Mouse (Mus musculus): ENCODE data around the gene Ttll11. TPM values are rescaled to one million over a fixed set of nuclear protein-coding genes. Genes with fewer than 3 reads are reported as not detected.
A peak's percentile ranks its signal among the peaks of the same experiment; 100 is the strongest.

The Ttll11 gene
- polyA plus RNA-seq, 1 experiment from 2014 or later, result 5.7 TPM

GRCm38 (mm10) chr2:35849632-35850230 is 130.0 kb downstream of the Ttll11 start:
- WGBS, result 41% methylated on average over 10 of the region's 10 CpGs
- no peaks in the 10 kb centered on the region for H3K9me3 ChIP-seq (replicated peaks)
- H3K4me1 ChIP-seq, result peaks cover 25% of the 10 kb centered on the region
- no peak overlapping the region for H3K27ac ChIP-seq (replicated peaks)
- H3K4me3 ChIP-seq (replicated peaks), result no peak overlapping the region
- no peak overlapping the region for H3K4me2 ChIP-seq
- H3K36me3 ChIP-seq, result no peaks in the 10 kb centered on the region
- peak; percentile 58 for ATAC-seq (ENCODE audit: low FRiP score)
- H3K9ac ChIP-seq (replicated peaks), result no peak overlapping the region
- H3K27me3 ChIP-seq (replicated peaks), result no peaks in the 10 kb centered on the region

- Histone ChIP-seq H3K9ac (replicated peaks) (no peak overlapping the region), H3K36me3 (no peaks in the 10 kb centered on the region), H3K27me3 (replicated peaks) (no peaks in the 10 kb centered on the region), H3K9me3 (replicated peaks) (no peaks in the 10 kb centered on the region), H3K4me3 (replicated peaks) (no peak overlapping the region), H3K4me1 (peaks cover 35% of the 10 kb centered on the region), H3K4me2 (no peak overlapping the region), H3K27ac (replicated peaks) (no peak overlapping the region)
- 34% methylated on average over 11 of the region's 11 CpGs for WGBS
- no peak for ATAC-seq (ENCODE audit: low FRiP score)
These were observed 133.9 kb downstream of the Ttll11 start for GRCm38 (mm10) chr2:35845611-35846504.

GRCm38 (mm10) chr2:35843896-35844690 is 135.6 kb downstream of the Ttll11 start:
- peaks cover 26% of the 10 kb centered on the region for H3K4me1 ChIP-seq
- no peak for ATAC-seq (ENCODE audit: low FRiP score)
- no peaks in the 10 kb centered on the region for H3K27me3 ChIP-seq (replicated peaks)
- no peak overlapping the region for H3K4me3 ChIP-seq (replicated peaks)
- no peaks in the 10 kb centered on the region for H3K36me3 ChIP-seq
- no peak overlapping the region for H3K27ac ChIP-seq (replicated peaks)
- no peak overlapping the region for H3K9ac ChIP-seq (replicated peaks)
- H3K4me2 ChIP-seq, result no peak overlapping the region
- 28% methylated on average over 13 of the region's 13 CpGs for WGBS
- H3K9me3 ChIP-seq (replicated peaks), result no peaks in the 10 kb centered on the region

GRCm38 (mm10) chr2:35842780-35843474 is 136.8 kb downstream of the Ttll11 start:
- no peak overlapping the region for H3K9ac ChIP-seq (replicated peaks)
- H3K4me1 ChIP-seq, result peaks cover 26% of the 10 kb centered on the region
- H3K27me3 ChIP-seq (replicated peaks), result no peaks in the 10 kb centered on the region
- H3K4me2 ChIP-seq, result no peak overlapping the region
- H3K9me3 ChIP-seq (replicated peaks), result no peaks in the 10 kb centered on the region
- no peak for ATAC-seq (ENCODE audit: low FRiP score)
- no peak overlapping the region for H3K4me3 ChIP-seq (replicated peaks)
- no peaks in the 10 kb centered on the region for H3K36me3 ChIP-seq
- 43% methylated on average over 16 of the region's 16 CpGs for WGBS
- no peak overlapping the region for H3K27ac ChIP-seq (replicated peaks)

- no peak for ATAC-seq (ENCODE audit: low FRiP score)
- Histone ChIP-seq H3K4me1 (peaks cover 26% of the 10 kb centered on the region), H3K9me3 (replicated peaks) (no peaks in the 10 kb centered on the region), H3K9ac (replicated peaks) (no peak overlapping the region), H3K4me3 (replicated peaks) (no peak overlapping the region), H3K36me3 (no peaks in the 10 kb centered on the region), H3K27me3 (replicated peaks) (no peaks in the 10 kb centered on the region), H3K4me2 (no peak overlapping the region), H3K27ac (replicated peaks) (no peak overlapping the region)
- WGBS, result 62% methylated on average over 4 of the region's 4 CpGs
These were observed 137.8 kb downstream of the Ttll11 start for GRCm38 (mm10) chr2:35841841-35842420.

- Histone ChIP-seq H3K4me2 (no peak overlapping the region), H3K9ac (replicated peaks) (no peak overlapping the region), H3K9me3 (replicated peaks) (no peaks in the 10 kb centered on the region), H3K27me3 (replicated peaks) (no peaks in the 10 kb centered on the region), H3K4me3 (replicated peaks) (no peak overlapping the region), H3K4me1 (peaks cover 26% of the 10 kb centered on the region), H3K27ac (replicated peaks) (no peak overlapping the region), H3K36me3 (no peaks in the 10 kb centered on the region)
- WGBS, result 27% methylated on average over 14 of the region's 14 CpGs
- ATAC-seq (ENCODE audit: low FRiP score), result no peak
These were observed 138.5 kb downstream of the Ttll11 start for GRCm38 (mm10) chr2:35840956-35841816.

GRCm38 (mm10) chr2:35838751-35839479 is 140.8 kb downstream of the Ttll11 start:
- Histone ChIP-seq H3K27ac (replicated peaks) (no peak overlapping the region), H3K4me2 (no peak overlapping the region), H3K4me3 (replicated peaks) (no peak overlapping the region), H3K9ac (replicated peaks) (no peak overlapping the region), H3K27me3 (replicated peaks) (no peaks in the 10 kb centered on the region), H3K36me3 (no peaks in the 10 kb centered on the region), H3K9me3 (replicated peaks) (no peaks in the 10 kb centered on the region), H3K4me1 (peaks cover 16% of the 10 kb centered on the region)
- ATAC-seq (ENCODE audit: low FRiP score), result no peak
- WGBS, result 84% methylated on average over 11 of the region's 11 CpGs

GRCm38 (mm10) chr2:35834198-35834913 is 145.4 kb downstream of the Ttll11 start:
- 91% methylated on average over 10 of the region's 10 CpGs for WGBS
- no peak for ATAC-seq (ENCODE audit: low FRiP score)
- H3K9me3 ChIP-seq (replicated peaks), result no peaks in the 10 kb centered on the region
- no peak overlapping the region for H3K9ac ChIP-seq (replicated peaks)
- no peak overlapping the region for H3K4me2 ChIP-seq
- peaks cover 6% of the 10 kb centered on the region; the same call in 1 of the 2 replicates for H3K4me1 ChIP-seq
- no peak overlapping the region for H3K4me3 ChIP-seq (replicated peaks)
- H3K36me3 ChIP-seq, result no peaks in the 10 kb centered on the region
- H3K27me3 ChIP-seq (replicated peaks), result no peaks in the 10 kb centered on the region
- no peak overlapping the region for H3K27ac ChIP-seq (replicated peaks)

GRCm38 (mm10) chr2:35833546-35833945 is 146.2 kb downstream of the Ttll11 start:
- 50% methylated on average over 6 of the region's 6 CpGs for WGBS
- Histone ChIP-seq H3K9ac (replicated peaks) (no peak overlapping the region), H3K36me3 (no peaks in the 10 kb centered on the region), H3K4me1 (peaks cover 6% of the 10 kb centered on the region; the same call in 1 of the 2 replicates), H3K4me2 (no peak overlapping the region), H3K27me3 (replicated peaks) (no peaks in the 10 kb centered on the region), H3K27ac (replicated peaks) (no peak overlapping the region), H3K4me3 (replicated peaks) (no peak overlapping the region), H3K9me3 (replicated peaks) (no peaks in the 10 kb centered on the region)
- peak; percentile 69; the same call in 1 of the 2 replicates for ATAC-seq (ENCODE audit: low FRiP score)
